Mouse (Mus musculus): Measurements from ENCODE around the gene Tgfb1i1. TPM values are rescaled to one million over a fixed set of nuclear protein-coding genes. Genes with fewer than 3 reads are reported as not detected.
A peak's percentile ranks its signal among the peaks of the same experiment; 100 is the strongest.

Tgfb1i1 gene
- total RNA-seq, 2 experiments from 2014 or later = 36.9 to 37.6 TPM

GRCm38 (mm10) chr7:128243921-128244320 lies 2.7 kb upstream of the Tgfb1i1 start:
- intact Hi-C loops (cut with DNase I) = loop anchor here (10.0 kb wide), 1 partner anchor 171 kb away; the partner anchor contains the start of gene Rgs10

GRCm38 (mm10) chr7:128244410-128245025 lies 2.1 kb upstream of the Tgfb1i1 start:
- intact Hi-C loops (cut with DNase I) = loop anchor here (5.0 to 10.0 kb wide), 3 partner anchors 103 to 448 kb away; partner anchors contain the start of gene Rgs10

More at GRCm38 (mm10) chr7:128243921-128244320, 2.7 kb upstream of the Tgfb1i1 start:
- no peak for DNase-seq

GRCm38 (mm10) chr7:128245547-128245946 lies 1.1 kb upstream of the Tgfb1i1 start:
- intact Hi-C loops (cut with DNase I) = loop anchor here (5.0 to 10.0 kb wide), 3 partner anchors 102 to 447 kb away; partner anchors contain the start of gene Rgs10

More at GRCm38 (mm10) chr7:128244410-128245025, 2.1 kb upstream of the Tgfb1i1 start:
- no peak for DNase-seq

GRCm38 (mm10) chr7:128247443-128247842 lies 831 bp downstream of the Tgfb1i1 start:
- intact Hi-C loops (cut with DNase I) = loop anchor here (5.0 to 10.0 kb wide), 3 partner anchors 100 to 445 kb away; partner anchors contain the start of gene Rgs10
- peak; percentile 89 for DNase-seq

More at GRCm38 (mm10) chr7:128245547-128245946, 1.1 kb upstream of the Tgfb1i1 start:
- no peak for DNase-seq

- DNase-seq = no peak
- intact Hi-C loops (cut with DNase I) = loop anchor here (5.0 to 10.0 kb wide), 3 partner anchors 99 to 444 kb away; partner anchors contain the start of gene Rgs10
Observed at GRCm38 (mm10) chr7:128248081-128249042, 1.8 kb downstream of the Tgfb1i1 start.

GRCm38 (mm10) chr7:128249998-128250397 lies 3.4 kb downstream of the Tgfb1i1 start:
- no peak for DNase-seq
- intact Hi-C loops (cut with DNase I) = loop anchor here (5.0 to 10.0 kb wide), 3 partner anchors 97 to 442 kb away; partner anchors contain the start of gene Rgs10

GRCm38 (mm10) chr7:128251946-128252345 lies 5.3 kb downstream of the Tgfb1i1 start:
- intact Hi-C loops (cut with DNase I) = no loop called here
- DNase-seq = no peak

- intact Hi-C loops (cut with DNase I) = no loop called here
- DNase-seq = peak; percentile 48
Observed at GRCm38 (mm10) chr7:128252609-128253008, 6.0 kb downstream of the Tgfb1i1 start.

- DNase-seq = no peak
- intact Hi-C loops (cut with DNase I) = no loop called here
Observed at GRCm38 (mm10) chr7:128254978-128255377, 8.4 kb downstream of the Tgfb1i1 start.

- intact Hi-C loops (cut with DNase I) = no loop called here
- DNase-seq = no peak
Observed at GRCm38 (mm10) chr7:128255757-128256156, 9.1 kb downstream of the Tgfb1i1 start.

- no peak for DNase-seq
- intact Hi-C loops (cut with DNase I) = no loop called here
Observed at GRCm38 (mm10) chr7:128256783-128257334, 10.2 kb downstream of the Tgfb1i1 start.

- intact Hi-C loops (cut with DNase I) = no loop called here
- DNase-seq = no peak
Observed at GRCm38 (mm10) chr7:128265411-128265810, 18.8 kb downstream of the Tgfb1i1 start, which contains the start of gene Slc5a2. TSS of gene Slc5a2 (plus strand) at chr7:128265657.

GRCm38 (mm10) chr7:128266056-128266455 lies 19.4 kb downstream of the Tgfb1i1 start:
- no peak for DNase-seq
- intact Hi-C loops (cut with DNase I) = no loop called here

- DNase-seq = no peak
Observed at GRCm38 (mm10) chr7:128267391-128267790, 20.8 kb downstream of the Tgfb1i1 start.

GRCm38 (mm10) chr7:128267813-128268212 lies 21.2 kb downstream of the Tgfb1i1 start:
- DNase-seq = no peak
- intact Hi-C loops (cut with DNase I) = no loop called here

More at GRCm38 (mm10) chr7:128267391-128267790, 20.8 kb downstream of the Tgfb1i1 start:
- intact Hi-C loops (cut with DNase I) = no loop called here

GRCm38 (mm10) chr7:128270431-128270850 lies 23.8 kb downstream of the Tgfb1i1 start:
- no peak for DNase-seq
- intact Hi-C loops (cut with DNase I) = no loop called here

- intact Hi-C loops (cut with DNase I) = no loop called here
- no peak for DNase-seq
Observed at GRCm38 (mm10) chr7:128271496-128271895, 24.9 kb downstream of the Tgfb1i1 start.

GRCm38 (mm10) chr7:128276051-128276450 lies 29.4 kb downstream of the Tgfb1i1 start:
- no peak for DNase-seq
- intact Hi-C loops (cut with DNase I) = no loop called here

- intact Hi-C loops (cut with DNase I) = no loop called here
- DNase-seq = no peak
Observed at GRCm38 (mm10) chr7:128279750-128280149, 33.1 kb downstream of the Tgfb1i1 start.

- intact Hi-C loops (cut with DNase I) = no loop called here
- DNase-seq = no peak
Observed at GRCm38 (mm10) chr7:128281765-128282164, 35.2 kb downstream of the Tgfb1i1 start.

Data from left cerebral cortex, postnatal 4 days (tissue).